Mouse (Mus musculus) ES-Bruce4 (cell line): ENCODE measurements around the gene Ccdc103.

Experiments
- CTCF ChIP-seq: IDR thresholded peaks from one replicate; pipeline ENCODE4 v1.8.1; 2011; ENCODE audit warnings: low read depth, low read length
- EP300 ChIP-seq: IDR thresholded peaks from 2 replicates; pipeline ENCODE4 v1.6.1; 2011; ENCODE audit warnings: low read depth, low read length; ENCODE audit not compliant: insufficient read depth
- POLR2A ChIP-seq: IDR thresholded peaks from one replicate; pipeline ENCODE4 v1.8.1; 2011; ENCODE audit warnings: low read length; ENCODE audit not compliant: insufficient read depth

DNA sequence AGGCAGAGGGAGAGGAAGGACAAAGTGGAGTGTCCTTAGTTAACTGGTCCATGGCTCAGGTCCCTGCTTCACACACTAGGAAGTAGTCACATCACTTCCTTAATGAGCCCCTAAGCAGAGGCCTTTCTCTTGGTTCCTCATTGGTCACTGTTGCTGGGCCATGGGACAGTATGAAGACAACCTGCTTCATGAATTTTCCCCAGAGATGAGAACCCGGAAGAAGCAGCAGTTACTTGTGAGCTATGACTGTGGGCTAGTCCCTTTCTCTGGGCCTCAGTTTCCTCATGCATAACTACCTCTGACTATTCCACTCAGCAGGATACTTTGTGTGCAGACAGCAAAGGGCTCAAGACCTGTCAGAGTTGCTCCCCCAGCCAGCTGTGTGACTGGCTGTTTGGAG lies 43.6 kb upstream of the Ccdc103 start:
- TF ChIP-seq POLR2A, result no peak
- TF ChIP-seq CTCF, result no peak
- no peak for TF ChIP-seq EP300
